Mouse (Mus musculus) embryonic facial prominence, embryonic 12.5 days (tissue): ENCODE results near the gene Poc5. TPM values are rescaled to one million over a fixed set of nuclear protein-coding genes. Genes with fewer than 3 reads are reported as not detected.

Source experiments
- ATAC-seq: fragments of 200-750 bp; cut with Nextera tagmentation; 2 replicates; pipeline ENCODE4 v1.8.0; 2017; ENCODE audit not compliant: insufficient number of reproducible peaks, insufficient read depth, low FRiP score, low TSS enrichment
- H3K27ac ChIP-seq: fragments of 300-500 bp; sonication (generic); 2 replicates; pipeline ENCODE4 v1.5.1; 2016; ENCODE audit warnings: mild to moderate bottlenecking
- H3K27me3 ChIP-seq: fragments of 300-500 bp; sonication (generic); 2 replicates; pipeline ENCODE4 v1.6.1; 2016; ENCODE audit warnings: mild to moderate bottlenecking, moderate library complexity
- H3K36me3 ChIP-seq: fragments of 300-500 bp; sonication (generic); 2 replicates; pipeline ENCODE4 v1.6.1; 2016; ENCODE audit warnings: mild to moderate bottlenecking
- H3K4me1 ChIP-seq: fragments of 300-500 bp; sonication (generic); 2 replicates; pipeline ENCODE4 v1.6.1; 2016
- H3K4me2 ChIP-seq: fragments of 300-500 bp; sonication (generic); replicated peaks from 2 replicates; pipeline ENCODE4 v1.6.1; 2016; ENCODE audit warnings: mild to moderate bottlenecking, moderate library complexity
- H3K4me3 ChIP-seq: fragments of 300-500 bp; sonication (generic); 2 replicates; pipeline ENCODE4 v1.5.1; 2016; ENCODE audit warnings: mild to moderate bottlenecking
- H3K9ac ChIP-seq: fragments of 300-500 bp; sonication (generic); 2 replicates; pipeline ENCODE4 v1.6.1; 2016; ENCODE audit warnings: mild to moderate bottlenecking, moderate library complexity
- H3K9me3 ChIP-seq: fragments of 300-500 bp; sonication (generic); 2 replicates; pipeline ENCODE4 v1.6.1; 2016; ENCODE audit warnings: mild to moderate bottlenecking, moderate library complexity
- WGBS: fragments of 180-500 bp; shearing (Covaris S2); methylation state at CpG from one replicate; pipeline ENCODE4 v1.1.7; 2016; 5-methylcytosine and 5-hydroxymethylcytosine counted together
- polyA plus RNA-seq: library from polyadenylated mRNA; unstranded; fragments of >200 nt; fragmentation: Nextera tagmentation; extraction: Ambion mirVana; gene quantifications from 2 replicates; pipeline ENCODE4 v1.2.1, GENCODE M21; 2016

Gene Poc5
- 19.1 and 19.7 TPM in 2 replicates for polyA plus RNA-seq

GRCm38 (mm10) chr13:96388042-96388888 lies at the start of gene Poc5:
Gene Poc5 (plus strand): TSS chr13:96388294.
- Histone ChIP-seq H3K4me2 (peak within 1 kb of the TSS; percentile 52), H3K36me3 (peaks cover 18% of the 10 kb centered on the region), H3K9ac (peak within 1 kb of the TSS; percentile 60), H3K4me1 (peaks cover 9% of the 10 kb centered on the region), H3K27ac (peak within 1 kb of the TSS; percentile 46; the same call in 1 of the 2 replicates), H3K9me3 (no peaks in the 10 kb centered on the region), H3K4me3 (peak within 1 kb of the TSS; percentile 69), H3K27me3 (no peaks in the 10 kb centered on the region)
- under 1% methylated on average over 44 of the region's 44 CpGs for WGBS
- peak; percentile 100 for ATAC-seq

- no peaks in the 10 kb centered on the region for H3K4me1 ChIP-seq
- H3K27me3 ChIP-seq: no peaks in the 10 kb centered on the region
- H3K9me3 ChIP-seq: no peaks in the 10 kb centered on the region
- no peaks in the 10 kb centered on the region for H3K36me3 ChIP-seq
- WGBS: 66% methylated on average over 3 of the region's 3 CpGs
- no peak overlapping the region for H3K4me3 ChIP-seq
- no peak overlapping the region for H3K4me2 ChIP-seq
- H3K9ac ChIP-seq: no peak overlapping the region
- H3K27ac ChIP-seq: no peak overlapping the region
- no peak for ATAC-seq
Measured at GRCm38 (mm10) chr13:96341461-96341860, 46.6 kb upstream of the Poc5 start.

GRCm38 (mm10) chr13:96344778-96345177 lies 43.3 kb upstream of the Poc5 start:
- ATAC-seq: no peak
- no peak overlapping the region for H3K4me3 ChIP-seq
- no peaks in the 10 kb centered on the region for H3K4me1 ChIP-seq
- H3K9me3 ChIP-seq: no peaks in the 10 kb centered on the region
- no peak overlapping the region for H3K9ac ChIP-seq
- H3K27me3 ChIP-seq: no peaks in the 10 kb centered on the region
- no peaks in the 10 kb centered on the region for H3K36me3 ChIP-seq
- H3K27ac ChIP-seq: no peak overlapping the region
- WGBS: 85% methylated on average over 6 of the region's 6 CpGs
- H3K4me2 ChIP-seq: no peak overlapping the region

- Histone ChIP-seq H3K36me3 (no peaks in the 10 kb centered on the region), H3K27me3 (no peaks in the 10 kb centered on the region), H3K4me1 (no peaks in the 10 kb centered on the region), H3K4me2 (no peak overlapping the region), H3K9me3 (no peaks in the 10 kb centered on the region), H3K9ac (no peak overlapping the region), H3K4me3 (no peak overlapping the region), H3K27ac (no peak overlapping the region)
- WGBS: 39% methylated on average over 3 of the region's 3 CpGs
- ATAC-seq: no peak
Measured at GRCm38 (mm10) chr13:96346581-96346980, 41.5 kb upstream of the Poc5 start.

- H3K9me3 ChIP-seq: no peaks in the 10 kb centered on the region
- no peaks in the 10 kb centered on the region for H3K27me3 ChIP-seq
- H3K4me2 ChIP-seq: no peak overlapping the region
- no peaks in the 10 kb centered on the region for H3K4me1 ChIP-seq
- WGBS: 91% methylated on average over 6 of the region's 6 CpGs
- ATAC-seq: no peak
- H3K27ac ChIP-seq: no peak overlapping the region
- no peak overlapping the region for H3K9ac ChIP-seq
- no peak overlapping the region for H3K4me3 ChIP-seq
- no peaks in the 10 kb centered on the region for H3K36me3 ChIP-seq
Measured at GRCm38 (mm10) chr13:96350207-96350606, 37.9 kb upstream of the Poc5 start.

GRCm38 (mm10) chr13:96351264-96351663 lies 36.8 kb upstream of the Poc5 start:
- Histone ChIP-seq H3K4me1 (no peaks in the 10 kb centered on the region), H3K27me3 (no peaks in the 10 kb centered on the region), H3K9ac (no peak overlapping the region), H3K4me2 (no peak overlapping the region), H3K4me3 (no peak overlapping the region), H3K27ac (no peak overlapping the region), H3K36me3 (no peaks in the 10 kb centered on the region), H3K9me3 (no peaks in the 10 kb centered on the region)
- ATAC-seq: no peak
- 89% methylated on average over 12 of the region's 12 CpGs for WGBS

GRCm38 (mm10) chr13:96375519-96375918 lies 12.6 kb upstream of the Poc5 start:
- H3K36me3 ChIP-seq: no peaks in the 10 kb centered on the region
- no peak for ATAC-seq
- H3K4me3 ChIP-seq: no peak overlapping the region
- H3K4me2 ChIP-seq: no peak overlapping the region
- H3K27me3 ChIP-seq: no peaks in the 10 kb centered on the region
- no peaks in the 10 kb centered on the region for H3K4me1 ChIP-seq
- H3K9ac ChIP-seq: no peak overlapping the region
- H3K27ac ChIP-seq: no peak overlapping the region
- no peaks in the 10 kb centered on the region for H3K9me3 ChIP-seq
- 2% methylated on average over 2 of the region's 2 CpGs for WGBS

- H3K4me3 ChIP-seq: no peak overlapping the region
- WGBS: 88% methylated on average over 18 of the region's 18 CpGs
- H3K4me2 ChIP-seq: no peak overlapping the region
- H3K4me1 ChIP-seq: no peaks in the 10 kb centered on the region
- H3K27me3 ChIP-seq: no peaks in the 10 kb centered on the region
- no peaks in the 10 kb centered on the region for H3K9me3 ChIP-seq
- no peaks in the 10 kb centered on the region for H3K36me3 ChIP-seq
- H3K27ac ChIP-seq: no peak overlapping the region
- no peak overlapping the region for H3K9ac ChIP-seq
- no peak for ATAC-seq
Measured at GRCm38 (mm10) chr13:96376871-96377270, 11.2 kb upstream of the Poc5 start.

GRCm38 (mm10) chr13:96377883-96378282 lies 10.2 kb upstream of the Poc5 start:
- Histone ChIP-seq H3K9me3 (no peaks in the 10 kb centered on the region), H3K4me1 (no peaks in the 10 kb centered on the region), H3K27me3 (no peaks in the 10 kb centered on the region), H3K27ac (no peak overlapping the region), H3K4me2 (no peak overlapping the region), H3K36me3 (no peaks in the 10 kb centered on the region), H3K9ac (no peak overlapping the region), H3K4me3 (no peak overlapping the region)
- WGBS: 56% methylated on average over 4 of the region's 4 CpGs
- ATAC-seq: no peak

- Histone ChIP-seq H3K4me2 (peak overlapping the region; percentile 52), H3K9me3 (no peaks in the 10 kb centered on the region), H3K4me1 (peaks cover 9% of the 10 kb centered on the region), H3K27ac (no peak overlapping the region), H3K9ac (peak overlapping the region; percentile 60), H3K36me3 (peaks cover 27% of the 10 kb centered on the region), H3K27me3 (no peaks in the 10 kb centered on the region), H3K4me3 (peak overlapping the region; percentile 69)
- no peak for ATAC-seq
- WGBS: 19% methylated on average over 2 of the region's 2 CpGs
Measured at GRCm38 (mm10) chr13:96389301-96389700, 1.2 kb downstream of the Poc5 start.

- Histone ChIP-seq H3K27me3 (no peaks in the 10 kb centered on the region), H3K4me2 (no peak overlapping the region), H3K36me3 (peaks cover 80% of the 10 kb centered on the region), H3K4me1 (no peaks in the 10 kb centered on the region), H3K9me3 (no peaks in the 10 kb centered on the region), H3K9ac (no peak overlapping the region), H3K4me3 (no peak overlapping the region), H3K27ac (no peak overlapping the region)
- no peak for ATAC-seq
- WGBS: 94% methylated on average over 5 of the region's 5 CpGs
Measured at GRCm38 (mm10) chr13:96401251-96401650, 13.2 kb downstream of the Poc5 start.

GRCm38 (mm10) chr13:96405518-96405917 lies 17.4 kb downstream of the Poc5 start:
- Histone ChIP-seq H3K4me2 (no peak overlapping the region), H3K4me3 (no peak overlapping the region), H3K4me1 (no peaks in the 10 kb centered on the region), H3K36me3 (peaks cover 51% of the 10 kb centered on the region), H3K9me3 (no peaks in the 10 kb centered on the region), H3K27ac (no peak overlapping the region), H3K9ac (no peak overlapping the region), H3K27me3 (no peaks in the 10 kb centered on the region)
- no peak for ATAC-seq
- WGBS: 91% methylated on average over 2 of the region's 2 CpGs
